Mouse (Mus musculus): ENCODE data around the gene Fkbpl.

Fkbpl gene

DNA sequence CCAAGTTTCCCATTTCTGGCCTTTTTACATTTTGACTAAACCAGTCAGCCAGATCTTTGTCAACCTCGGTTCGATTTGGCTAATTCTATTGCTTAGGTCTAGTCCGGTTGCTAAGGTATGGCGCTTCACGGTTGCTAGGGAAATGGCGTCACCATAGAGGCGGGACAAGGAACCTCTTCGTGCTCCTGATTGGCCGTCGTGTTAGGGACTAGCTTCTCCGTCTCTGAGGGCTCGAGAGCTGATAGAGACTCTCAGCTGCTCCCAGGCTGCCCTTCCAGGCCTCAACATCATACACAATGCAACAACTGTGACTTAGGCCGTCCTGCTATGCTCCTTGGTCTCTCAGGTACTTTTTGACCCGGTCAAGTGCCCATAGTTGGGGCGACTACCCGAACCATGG lies at the start of gene Fkbpl:
TSS of gene Fkbpl (plus strand) at position 157 of the 400 bp plus-strand sequence.
- peak; percentile 96 to 97 for DNase-seq (ENCODE audit: low spot score in 2 of 2)

DNA sequence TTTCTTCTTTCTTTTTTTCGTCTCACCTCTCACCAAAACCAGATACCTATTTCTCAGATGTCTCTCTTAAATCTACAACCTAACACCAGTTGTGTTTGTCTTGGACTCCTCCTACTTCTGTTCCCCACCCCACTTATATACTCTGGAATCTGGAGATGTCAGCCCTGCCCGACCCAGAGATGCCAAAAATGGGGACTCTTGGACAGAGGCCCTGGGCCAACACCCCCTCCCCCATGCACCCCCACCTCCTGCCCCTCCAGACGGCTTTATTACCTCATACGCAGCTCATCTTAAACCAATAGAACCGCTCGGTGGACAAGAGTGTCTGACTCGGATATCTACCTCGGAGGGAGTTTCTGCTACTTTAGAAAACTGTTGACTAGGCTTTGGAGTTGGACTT lies 48.5 kb upstream of the Fkbpl start:
- no peak for DNase-seq (ENCODE audit: low spot score in 2 of 2)

DNA sequence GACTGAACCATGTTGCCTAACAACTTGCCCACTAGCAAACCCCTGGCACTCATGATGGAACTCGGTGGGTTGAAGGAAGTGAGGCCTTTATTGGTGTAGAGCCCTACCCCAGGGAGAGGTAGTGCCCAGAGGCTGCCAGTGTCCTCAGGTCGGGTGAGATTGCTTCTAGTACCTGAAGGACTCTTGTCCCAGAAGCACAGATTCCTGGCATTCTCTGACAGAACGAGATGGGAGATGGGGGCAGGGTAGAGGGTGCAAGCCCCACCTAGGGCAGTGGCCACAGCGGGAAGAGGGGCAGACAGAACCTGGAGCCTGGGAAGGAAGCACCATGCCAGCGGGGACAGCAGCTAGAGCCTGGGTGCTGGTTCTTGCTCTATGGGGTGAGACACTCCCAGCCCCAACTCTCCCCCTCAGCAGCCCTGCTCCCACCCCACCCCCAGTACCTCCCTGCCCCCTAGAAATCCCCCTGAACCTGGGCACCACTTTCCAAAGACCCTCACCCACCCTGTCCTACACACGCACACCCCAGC lies 46.9 kb upstream of the Fkbpl start, which contains the start of gene Ager:
TSS of gene Ager (plus strand) at position 297 of the 530 bp plus-strand sequence.
- no peak for DNase-seq (ENCODE audit: low spot score in 2 of 2)

DNA sequence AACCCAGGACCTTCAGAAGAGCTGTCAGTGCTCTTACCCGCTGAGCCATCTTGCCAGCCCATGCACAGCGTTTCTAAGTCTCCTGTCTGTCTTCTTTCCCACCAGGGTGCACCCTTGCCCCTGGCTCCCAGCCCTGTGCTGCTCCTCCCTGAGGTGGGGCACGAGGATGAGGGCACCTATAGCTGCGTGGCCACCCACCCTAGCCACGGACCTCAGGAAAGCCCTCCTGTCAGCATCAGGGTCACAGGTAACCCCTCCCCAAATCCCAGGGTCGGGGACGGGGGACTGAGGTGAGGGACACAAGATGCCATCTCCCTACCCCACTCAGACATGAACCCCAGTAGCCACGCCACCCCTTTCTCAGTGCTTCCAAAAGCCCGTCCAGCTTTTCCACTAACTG lies 44.7 kb upstream of the Fkbpl start:
- DNase-seq (ENCODE audit: low spot score in 2 of 2) = no peak

DNA sequence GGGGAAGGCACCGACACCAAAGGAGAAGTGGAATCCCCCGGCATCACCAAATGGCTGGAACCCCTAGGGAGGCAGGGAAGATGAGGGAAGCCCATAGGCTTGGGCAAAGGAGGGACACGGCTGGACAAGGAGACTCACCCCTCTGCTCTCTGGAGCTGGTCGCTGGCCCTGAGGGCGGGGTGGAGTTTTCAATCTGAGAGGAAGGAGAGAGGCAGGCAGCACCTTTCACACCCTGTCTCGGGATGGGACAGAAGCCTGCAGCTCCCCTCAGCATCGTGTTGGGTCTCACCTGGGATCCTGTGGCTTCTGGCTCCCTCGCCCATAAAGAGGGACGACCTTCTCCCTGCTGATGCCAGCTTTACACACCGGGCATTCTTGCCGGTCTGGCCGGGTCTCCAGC lies 42.8 kb upstream of the Fkbpl start:
- no peak for DNase-seq (ENCODE audit: low spot score in 2 of 2)

DNA sequence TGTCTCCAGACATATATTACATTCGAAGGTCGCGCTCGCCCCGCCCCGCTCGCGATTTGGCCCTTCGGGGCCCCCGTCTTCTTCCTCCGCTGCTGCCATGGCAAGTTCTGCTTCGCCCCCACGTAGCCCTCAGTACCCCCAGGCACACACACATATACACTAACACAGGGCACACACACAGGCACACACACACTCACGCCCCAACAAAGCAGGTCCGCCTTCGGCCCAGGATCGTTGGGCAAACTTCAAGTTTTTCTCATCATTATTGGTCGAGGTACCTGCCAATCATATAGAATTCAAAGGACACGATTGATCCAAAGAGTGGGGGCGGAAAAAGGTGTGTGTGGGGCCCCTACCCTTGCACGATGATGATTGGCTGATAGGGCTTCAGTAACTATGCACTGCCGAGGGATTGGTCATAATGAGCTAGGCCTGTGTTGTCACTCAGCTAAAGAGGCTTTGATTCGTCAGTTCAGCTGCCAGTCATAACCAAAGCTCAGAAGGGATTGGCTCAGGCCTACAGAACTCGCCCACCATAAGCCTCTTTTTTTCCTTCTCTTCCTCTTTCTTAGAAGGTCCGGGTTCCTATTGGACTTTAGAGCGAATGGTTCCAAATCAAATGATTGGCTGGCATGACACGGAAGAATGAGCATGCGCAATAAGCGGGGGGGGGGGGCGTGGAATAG lies 41.0 kb upstream of the Fkbpl start, which contains the start of gene Rnf5:
TSS of gene Rnf5 (minus strand) at position 316 of the 686 bp plus-strand sequence.
- DNase-seq (ENCODE audit: low spot score in 2 of 2) = peak; percentile 100

DNA sequence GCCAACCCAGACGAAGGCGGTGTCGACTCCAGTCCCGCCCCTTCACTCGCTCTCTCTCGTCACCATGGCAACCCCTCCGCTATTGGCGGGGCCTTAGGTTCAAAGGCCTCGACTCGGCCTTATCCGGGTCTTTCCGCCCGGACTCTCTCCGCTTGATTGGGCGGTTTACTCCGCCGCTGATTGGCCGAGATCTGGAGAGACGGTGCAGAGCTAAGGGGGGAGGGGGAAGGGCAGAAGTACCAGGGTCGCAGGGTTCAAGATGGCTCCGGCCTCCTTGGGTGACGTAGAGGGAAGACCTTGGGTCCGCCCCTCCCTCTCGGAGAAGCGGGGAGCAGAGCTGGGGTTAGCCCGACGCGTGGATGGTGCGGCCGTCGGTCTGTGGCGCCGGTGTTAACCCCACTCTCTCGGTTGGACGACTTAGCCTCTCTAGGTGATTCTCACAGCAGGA lies 40.5 kb upstream of the Fkbpl start, which contains the start of gene Agpat1:
TSS of gene Agpat1 (plus strand) at position 202 of the 448 bp plus-strand sequence.
- peak; percentile 99 for DNase-seq (ENCODE audit: low spot score in 2 of 2)

DNA sequence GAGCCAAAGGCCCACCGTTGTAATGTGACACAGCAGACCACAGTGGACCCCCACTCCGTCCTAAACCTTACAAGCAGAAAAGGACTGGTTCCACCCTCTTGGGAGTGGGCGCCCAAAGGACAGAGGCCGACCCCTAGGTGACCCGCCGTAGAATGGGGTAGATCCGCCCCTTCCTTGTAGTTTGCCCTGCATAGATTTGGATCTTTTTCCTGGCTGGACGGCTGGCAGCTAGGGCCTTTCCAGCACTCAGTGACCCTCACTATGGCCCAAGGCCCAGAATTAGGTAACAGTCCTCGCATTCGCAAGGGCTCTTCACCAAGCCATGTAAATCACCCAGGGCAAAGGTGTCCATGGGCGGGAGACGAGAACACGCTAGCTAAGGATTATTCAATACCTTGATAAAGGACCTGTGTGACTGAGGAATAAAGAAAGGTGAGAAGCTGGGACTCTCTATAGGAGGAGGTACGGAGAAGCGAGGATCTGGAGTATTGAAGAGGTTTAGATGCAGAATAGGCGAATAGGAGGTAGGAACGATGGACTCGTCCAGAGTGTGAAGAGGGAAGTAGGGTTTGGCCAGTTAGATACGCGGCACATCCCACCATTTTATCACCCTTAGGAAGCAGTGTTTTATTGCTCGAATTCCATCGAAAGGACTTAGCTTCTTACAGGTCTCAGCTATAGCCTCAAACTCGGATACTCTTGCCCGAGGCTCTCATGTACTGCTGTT lies 39.9 kb upstream of the Fkbpl start:
- no peak for DNase-seq (ENCODE audit: low spot score in 2 of 2)

DNA sequence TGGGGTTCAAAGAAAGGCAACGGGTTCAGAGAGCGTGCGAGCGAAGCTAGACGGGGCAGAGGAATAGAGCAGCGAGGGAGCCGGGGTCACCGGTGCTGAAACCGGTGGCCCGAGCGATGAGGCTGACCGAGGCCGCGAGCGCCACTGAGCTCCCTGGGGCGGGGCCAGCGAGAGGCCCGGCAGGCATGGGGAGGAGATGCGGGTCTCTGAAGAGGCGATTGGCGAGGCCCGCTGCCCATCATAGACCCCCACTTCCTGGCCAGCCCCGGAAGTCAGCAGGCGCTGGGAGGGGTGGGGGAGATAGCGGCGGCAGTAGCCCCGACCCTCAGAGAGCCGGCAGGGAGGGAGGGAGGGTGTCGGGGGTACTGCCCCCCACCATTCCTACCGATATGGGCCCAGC lies 39.0 kb upstream of the Fkbpl start:
- DNase-seq (ENCODE audit: low spot score in 2 of 2) = peak; percentile 97

DNA sequence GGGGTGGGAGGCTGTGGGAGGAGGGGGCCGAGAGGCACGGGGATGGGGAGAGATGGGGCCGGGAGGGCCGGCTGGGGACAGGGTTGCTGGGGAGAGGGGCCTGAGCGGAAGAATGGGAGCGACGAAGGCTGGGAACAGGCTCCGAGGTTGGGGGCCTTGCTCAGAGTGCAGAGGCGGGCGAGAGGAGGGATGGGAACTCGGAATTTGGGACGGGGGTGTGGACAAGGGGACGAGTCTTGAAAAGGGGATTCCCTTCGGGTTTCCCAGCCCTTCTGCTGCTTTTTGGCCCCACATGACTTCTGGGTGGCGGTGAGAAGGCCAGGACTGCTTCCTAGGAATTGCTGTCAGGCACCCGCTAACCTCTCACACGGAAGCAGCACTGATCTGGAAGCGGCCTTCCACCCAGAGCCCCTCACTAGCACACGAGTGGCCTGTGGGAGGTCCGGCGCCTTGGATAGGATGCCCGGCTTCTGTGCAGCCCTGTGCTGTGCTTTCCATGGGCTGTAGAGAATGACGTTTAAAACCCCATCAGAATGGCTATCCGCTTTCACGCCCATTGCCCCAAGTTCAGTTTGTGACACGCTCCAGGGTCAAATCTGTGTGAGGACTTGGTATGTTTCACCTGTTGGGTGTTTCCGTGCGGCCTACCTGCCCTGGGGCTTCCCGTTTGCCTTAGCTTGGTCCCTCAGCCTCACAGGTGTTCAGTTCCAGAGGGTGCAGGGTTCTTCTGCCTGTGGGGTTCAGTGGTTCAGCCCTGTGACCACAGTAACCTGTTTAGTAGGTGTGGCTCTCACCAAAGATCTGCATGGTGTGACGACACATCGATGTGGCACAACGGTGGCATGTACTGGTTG lies 38.2 kb upstream of the Fkbpl start:
- no peak for DNase-seq (ENCODE audit: low spot score in 2 of 2)

DNA sequence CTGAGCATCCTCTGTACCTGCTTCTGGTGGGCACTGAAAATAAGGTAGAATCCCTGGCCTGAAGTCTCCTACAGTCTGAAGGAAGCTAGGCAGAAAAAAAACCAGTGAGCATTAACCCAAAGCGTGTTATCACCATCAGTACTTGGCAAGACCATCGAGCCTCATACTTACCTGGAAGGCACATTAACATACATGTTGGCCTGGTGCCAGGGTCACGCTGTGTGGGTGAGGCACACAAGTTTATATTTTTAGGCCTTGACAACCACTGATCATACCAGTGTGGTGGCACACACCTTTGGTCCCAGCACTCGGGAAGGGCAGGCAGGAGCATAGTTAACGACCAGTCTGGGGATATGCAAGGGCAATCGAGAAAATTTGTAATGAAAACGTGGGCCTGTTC lies 36.6 kb upstream of the Fkbpl start:
- DNase-seq (ENCODE audit: low spot score in 2 of 2) = no peak

DNA sequence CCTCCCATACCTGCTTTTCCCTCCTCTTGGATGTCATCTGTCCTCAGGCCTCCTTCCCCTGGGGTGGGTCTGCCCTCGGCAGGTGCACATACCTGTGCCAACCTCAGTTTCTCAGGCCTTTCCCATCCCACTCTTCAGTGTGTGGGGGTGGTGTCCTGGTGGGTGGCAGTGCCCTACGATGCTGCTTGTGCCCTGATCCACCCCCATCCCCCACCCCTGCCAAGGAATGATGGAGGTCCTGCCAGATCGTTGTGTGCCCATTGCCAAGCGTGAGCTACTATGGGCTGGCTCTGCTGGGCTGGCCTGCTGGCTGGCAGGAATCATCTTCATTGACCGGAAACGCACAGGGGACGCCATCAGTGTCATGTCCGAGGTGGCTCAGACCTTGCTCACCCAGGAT lies 33.5 kb upstream of the Fkbpl start:
- DNase-seq (ENCODE audit: low spot score in 2 of 2) = no peak

DNA sequence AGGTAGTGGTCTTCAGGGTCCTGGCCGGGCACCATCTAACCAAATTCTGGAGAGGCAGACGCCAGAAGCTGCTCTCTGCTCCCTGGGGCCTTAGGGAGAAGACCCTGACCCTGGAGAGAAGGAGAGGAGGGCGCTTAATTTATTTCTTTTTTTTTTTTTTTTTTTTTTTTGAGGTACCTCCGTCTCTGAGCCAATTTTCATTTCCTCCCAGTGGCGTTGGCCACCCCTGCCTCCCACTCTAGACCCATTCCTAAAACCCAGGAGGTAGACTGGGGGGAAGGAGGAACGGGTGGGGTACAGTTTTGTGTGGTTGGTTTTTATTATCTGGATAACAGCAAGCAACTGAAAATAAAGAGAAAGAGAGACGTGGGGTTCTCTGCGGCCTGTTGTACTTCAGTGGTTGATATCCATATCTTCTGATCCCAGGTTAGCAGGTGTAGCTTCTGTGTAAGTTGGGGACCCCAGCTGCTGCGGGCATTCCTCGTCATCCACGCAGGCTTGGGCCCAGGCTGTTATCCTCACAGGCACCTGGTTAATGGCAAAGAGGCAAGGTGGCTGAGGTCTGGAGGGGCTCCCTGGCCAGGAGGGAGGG lies 31.4 kb upstream of the Fkbpl start:
- no peak for DNase-seq (ENCODE audit: low spot score in 2 of 2)

DNA sequence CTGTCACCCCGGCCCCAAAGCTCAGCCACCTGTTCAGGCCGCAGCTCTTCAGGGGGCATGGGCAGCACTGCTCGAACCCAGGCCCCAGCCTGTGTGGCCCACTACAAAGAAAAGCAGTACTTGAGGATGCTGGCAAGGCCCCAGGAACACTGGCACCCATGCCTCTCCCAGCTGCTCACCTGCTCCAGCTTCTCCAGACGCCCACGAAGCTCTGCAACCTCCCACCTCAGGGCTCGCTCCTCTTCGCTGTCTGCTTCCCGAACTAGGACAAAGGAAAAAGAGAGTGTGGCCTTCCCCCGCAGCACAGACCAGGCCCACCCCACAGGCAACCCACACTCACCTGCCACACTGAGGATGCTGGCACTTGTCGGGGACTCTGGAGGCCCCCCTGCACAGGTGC lies 30.7 kb upstream of the Fkbpl start:
- DNase-seq (ENCODE audit: low spot score in 2 of 2) = no peak

DNA sequence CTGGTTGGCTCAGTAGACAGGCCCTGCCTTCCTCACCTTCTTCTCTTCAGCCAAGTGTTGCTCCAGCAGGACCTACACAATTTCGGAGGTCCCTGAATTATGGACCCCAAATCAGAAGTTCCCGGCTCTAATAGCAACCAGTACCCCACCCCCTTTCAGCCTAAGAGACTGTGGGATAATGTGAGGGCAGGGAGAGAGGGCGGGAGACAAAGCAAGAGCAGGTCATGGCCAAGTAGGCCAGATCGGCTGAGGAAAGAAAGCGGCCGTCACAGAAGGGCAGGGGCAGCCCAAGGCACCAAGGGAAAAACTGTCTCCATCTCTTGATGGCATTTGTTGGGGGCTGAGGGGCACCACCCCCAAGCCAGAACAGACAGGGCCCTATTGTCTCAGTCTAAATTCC lies 28.7 kb upstream of the Fkbpl start, which contains the start of gene Egfl8:
TSS of gene Egfl8 (minus strand) at position 101 of the 400 bp plus-strand sequence.
- no peak for DNase-seq (ENCODE audit: low spot score in 2 of 2)

DNA sequence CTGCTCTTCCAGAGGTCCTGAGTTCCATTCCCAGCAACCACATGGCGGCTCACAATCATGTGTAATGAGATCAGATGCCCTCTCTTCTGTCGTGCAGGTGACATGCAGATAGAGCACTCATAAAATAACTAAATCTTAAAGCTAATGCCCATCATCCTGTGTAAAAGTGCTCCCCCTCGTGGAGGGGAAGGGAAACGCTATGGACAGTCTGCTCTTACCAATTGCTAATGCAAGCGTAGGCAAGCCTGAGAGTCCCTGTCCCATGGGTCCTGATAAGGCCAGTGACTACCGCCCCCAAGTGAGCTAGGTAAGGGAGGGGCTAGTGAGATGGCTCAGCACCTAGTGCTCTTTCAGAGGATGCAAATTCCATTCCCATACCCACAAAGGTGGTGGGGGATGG lies 25.6 kb upstream of the Fkbpl start:
- DNase-seq (ENCODE audit: low spot score in 2 of 2) = peak in 1 of 2 experiments; percentile 64

DNA sequence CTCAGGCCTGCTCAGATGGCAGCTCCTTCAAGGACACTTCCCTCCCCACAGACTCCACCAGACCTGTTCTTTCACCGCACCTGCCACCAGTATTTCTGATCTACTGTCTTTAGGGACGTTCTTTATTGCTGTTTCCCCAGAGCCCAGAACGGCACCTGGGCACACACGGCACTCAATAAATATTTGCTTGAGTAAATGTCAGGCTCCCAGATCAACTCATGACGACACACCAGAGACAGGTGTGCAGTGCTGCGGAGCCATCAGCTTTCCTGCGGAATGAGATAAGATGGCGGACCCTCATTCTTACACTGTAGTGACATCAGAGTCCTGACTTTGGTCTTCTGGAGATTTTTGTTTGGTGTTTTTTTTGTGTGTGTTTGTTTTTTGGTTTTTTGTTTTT lies 23.6 kb upstream of the Fkbpl start:
- no peak for DNase-seq (ENCODE audit: low spot score in 2 of 2)

DNA sequence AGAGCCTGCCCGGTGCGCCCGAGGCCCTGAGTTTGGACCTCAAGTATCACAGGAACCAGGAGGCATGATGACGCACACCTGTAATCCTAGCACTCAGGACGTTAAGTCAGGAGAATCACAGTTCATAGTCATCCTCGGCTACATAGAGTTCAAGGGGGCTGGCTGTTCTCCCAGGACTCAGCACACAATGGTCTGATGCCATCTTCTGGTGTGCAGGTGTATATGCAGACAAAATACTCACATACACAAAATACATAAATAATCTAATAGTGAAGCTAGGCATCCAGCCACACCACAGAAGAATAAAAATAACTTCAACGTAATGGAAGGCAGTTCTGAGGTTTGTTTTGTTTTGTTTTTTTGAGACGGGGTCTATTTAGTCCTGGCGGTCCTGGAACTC lies 21.4 kb upstream of the Fkbpl start:
- DNase-seq (ENCODE audit: low spot score in 2 of 2) = no peak

DNA sequence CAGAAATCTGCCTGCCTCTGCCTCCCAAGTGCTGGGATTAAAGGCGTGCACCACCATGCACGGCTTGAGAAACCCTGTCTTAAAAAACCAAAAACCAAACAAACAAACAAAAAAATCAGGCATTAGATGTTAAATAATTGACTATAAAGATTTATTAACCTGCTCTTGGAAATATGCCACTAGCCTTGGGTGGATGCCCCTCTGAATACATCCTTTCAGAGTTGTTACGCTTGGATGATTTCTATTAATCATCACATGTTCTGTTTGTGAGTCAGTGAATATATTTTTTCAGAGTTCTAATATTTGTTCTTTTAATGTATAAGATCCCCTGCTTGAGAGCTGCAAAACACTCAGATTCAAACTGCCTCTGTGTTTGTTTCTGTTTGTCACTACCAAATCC lies 19.6 kb upstream of the Fkbpl start:
- no peak for DNase-seq (ENCODE audit: low spot score in 2 of 2)

DNA sequence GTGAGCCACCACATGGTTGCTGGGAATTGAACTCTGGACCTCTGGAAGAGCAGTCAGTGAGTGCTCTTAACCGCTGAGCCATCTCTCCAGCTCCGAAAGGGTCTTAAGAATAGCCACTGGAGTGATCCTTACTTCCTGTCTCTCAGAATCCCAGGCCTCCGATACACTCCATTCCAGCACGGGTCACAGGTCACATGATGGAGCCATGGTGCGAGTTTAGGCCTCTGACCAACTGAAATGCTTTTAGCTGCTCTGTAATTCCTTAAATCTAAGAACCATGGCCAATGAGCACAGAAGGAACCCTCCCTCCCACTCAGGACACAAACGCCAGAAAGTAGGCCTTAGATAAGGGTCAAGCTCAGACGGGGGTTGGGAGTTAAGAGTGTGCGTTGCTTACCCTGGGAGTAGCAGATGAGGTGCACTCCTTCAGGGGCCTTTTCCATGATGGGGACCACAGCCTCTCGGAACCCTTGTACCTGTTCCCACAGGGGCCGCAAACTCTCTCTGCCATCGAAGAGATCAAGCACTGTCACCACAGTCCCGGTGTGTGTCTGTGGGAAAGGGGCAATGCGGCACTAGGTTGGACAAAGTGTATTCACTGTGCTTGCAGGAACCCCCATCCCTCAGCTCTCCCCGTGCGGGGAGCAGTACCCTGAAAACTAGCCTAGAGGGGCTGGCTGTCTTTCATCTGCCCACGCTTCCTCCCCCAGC lies 18.3 kb upstream of the Fkbpl start:
- DNase-seq (ENCODE audit: low spot score in 2 of 2) = no peak

DNA sequence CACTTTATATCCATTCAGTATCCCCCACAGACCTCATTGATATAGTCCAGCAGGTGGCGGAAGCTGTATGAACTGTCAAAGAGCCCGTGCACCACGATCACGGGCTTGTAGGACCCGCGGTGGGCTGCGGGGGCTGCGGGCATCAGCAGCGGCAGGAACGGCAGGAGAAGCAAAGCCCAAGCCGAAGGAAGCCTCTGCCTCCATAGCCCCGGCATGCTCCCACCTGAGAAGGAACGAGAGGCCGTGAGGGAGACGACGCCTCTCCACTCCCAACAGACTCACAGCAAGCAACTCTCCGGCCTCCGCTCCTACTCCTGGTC lies 17.8 kb upstream of the Fkbpl start:
- DNase-seq (ENCODE audit: low spot score in 2 of 2) = no peak

Data from heart, adult 9 months (tissue).